Mouse (Mus musculus): ENCODE data around the gene Ttpal. TPM values are rescaled to one million over a fixed set of nuclear protein-coding genes. Genes with fewer than 3 reads are reported as not detected.
A peak's percentile ranks its signal among the peaks of the same experiment; 100 is the strongest.
"Not testable (repeated sequence)": the region's sequence is repeated elsewhere in the genome, so short reads cannot be mapped to it uniquely, and the experiment has no call there.

The Ttpal gene
- polyA plus RNA-seq, 1 experiment, result 57.9 TPM

- TF ChIP-seq POLR2A (IDR thresholded peaks at IDR 0.05; ENCODE audit: low read depth, low read length), result peak; percentile 99
- TF ChIP-seq CTCF (IDR thresholded peaks at IDR 0.05; ENCODE audit: extremely low read depth, insufficient read depth, insufficient read length, insufficient replicate concordance), result no peak
- Histone ChIP-seq H3K27me3 (ENCODE audit: control insufficient read depth, insufficient read depth, low read length) (no peaks in the 10 kb centered on the region), H3K4me1 (ENCODE audit: control insufficient read depth, insufficient read depth, insufficient read length) (peaks cover 11% of the 10 kb centered on the region), H3K4me3 (ENCODE audit: extremely low read depth, insufficient read depth, insufficient read length) (peak within 1 kb of the TSS; percentile 94), H3K27ac (ENCODE audit: insufficient read depth, low read length) (peak within 1 kb of the TSS; percentile 100), H3K36me3 (ENCODE audit: control insufficient read depth, insufficient read depth, low read length) (peaks cover 18% of the 10 kb centered on the region)
- DNase-seq (ENCODE audit: low read depth in 1 of 2, low spot score in 2 of 2), result peak; percentile 97 to 100
- WGBS, result under 1% methylated on average over 74 of the region's 74 CpGs
These were observed 42.7 kb downstream of the Ttpal start, which contains the start of gene Serinc3 for GRCm38 (mm10) chr2:163644575-163645385. Gene Serinc3 (minus strand): TSS chr2:163645131.

GRCm38 (mm10) chr2:163645700-163646460, 43.8 kb downstream of the Ttpal start:
- peak in 1 of 2 experiments; percentile 49 for DNase-seq (ENCODE audit: low read depth in 1 of 2, low spot score in 2 of 2)
- peak overlapping the region; percentile 89 for H3K27ac ChIP-seq (ENCODE audit: insufficient read depth, low read length)
- H3K4me1 ChIP-seq (ENCODE audit: control insufficient read depth, insufficient read depth, insufficient read length), result peaks cover 8% of the 10 kb centered on the region
- WGBS, result 36% methylated on average over 11 of the region's 11 CpGs
- peak overlapping the region; percentile 47; the same call in 1 of the 2 replicates for H3K4me3 ChIP-seq (ENCODE audit: extremely low read depth, insufficient read depth, insufficient read length)
- H3K27me3 ChIP-seq (ENCODE audit: control insufficient read depth, insufficient read depth, low read length), result no peaks in the 10 kb centered on the region
- no peak for TF ChIP-seq CTCF (IDR thresholded peaks at IDR 0.05; ENCODE audit: extremely low read depth, insufficient read depth, insufficient read length, insufficient replicate concordance)
- TF ChIP-seq POLR2A (IDR thresholded peaks at IDR 0.05; ENCODE audit: low read depth, low read length), result no peak
- peaks cover 16% of the 10 kb centered on the region for H3K36me3 ChIP-seq (ENCODE audit: control insufficient read depth, insufficient read depth, low read length)

DNA sequence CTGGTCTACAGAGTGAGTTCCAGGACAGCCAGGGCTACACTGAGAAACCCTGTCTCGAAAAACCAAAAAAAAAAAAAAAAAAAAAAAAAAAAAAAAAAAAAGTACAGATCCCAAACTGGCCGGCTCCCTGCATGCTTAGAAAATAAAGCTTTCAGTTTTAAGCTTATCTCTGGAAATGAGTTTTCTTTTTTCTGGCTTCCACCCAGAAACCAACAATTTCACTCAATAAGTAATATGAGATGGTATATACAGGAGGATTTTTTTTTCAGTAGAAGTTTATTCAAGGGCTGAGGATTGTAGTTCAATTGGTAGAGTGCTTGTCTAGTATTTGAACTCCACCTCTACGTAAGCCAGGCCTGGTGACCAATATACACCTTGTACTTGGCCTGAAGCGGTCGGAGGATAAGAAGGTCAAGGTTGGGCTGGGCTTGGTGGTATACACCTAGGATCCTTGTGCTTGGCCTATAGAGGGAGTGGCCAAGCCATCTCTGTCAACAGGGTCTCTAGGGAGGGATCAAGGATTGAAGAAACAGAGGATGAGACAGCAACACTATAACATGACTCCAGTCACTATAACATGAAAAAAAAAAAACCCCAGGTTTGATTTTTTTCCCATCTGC, 44.5 kb downstream of the Ttpal start:
- H3K27ac ChIP-seq (ENCODE audit: insufficient read depth, low read length), result peak overlapping the region; percentile 89; the same call in 1 of the 2 replicates
- TF ChIP-seq CTCF (IDR thresholded peaks at IDR 0.05; ENCODE audit: extremely low read depth, insufficient read depth, insufficient read length, insufficient replicate concordance) (no peak), POLR2A (IDR thresholded peaks at IDR 0.05; ENCODE audit: low read depth, low read length) (no peak)
- WGBS, result 77% methylated on average over 5 of the region's 5 CpGs
- peaks cover 4% of the 10 kb centered on the region; the same call in 1 of the 2 replicates for H3K4me1 ChIP-seq (ENCODE audit: control insufficient read depth, insufficient read depth, insufficient read length)
- no peak for DNase-seq (ENCODE audit: low read depth in 1 of 2, low spot score in 2 of 2)
- H3K36me3 ChIP-seq (ENCODE audit: control insufficient read depth, insufficient read depth, low read length), result peaks cover 12% of the 10 kb centered on the region
- no peaks in the 10 kb centered on the region for H3K27me3 ChIP-seq (ENCODE audit: control insufficient read depth, insufficient read depth, low read length)
- H3K4me3 ChIP-seq (ENCODE audit: extremely low read depth, insufficient read depth, insufficient read length), result no peak overlapping the region

- not testable (repeated sequence) for H3K27me3 ChIP-seq (ENCODE audit: control insufficient read depth, insufficient read depth, low read length); H3K4me1 ChIP-seq (ENCODE audit: control insufficient read depth, insufficient read depth, insufficient read length); DNase-seq (ENCODE audit: low read depth in 1 of 2, low spot score in 2 of 2); H3K36me3 ChIP-seq (ENCODE audit: control insufficient read depth, insufficient read depth, low read length); H3K4me3 ChIP-seq (ENCODE audit: extremely low read depth, insufficient read depth, insufficient read length); H3K27ac ChIP-seq (ENCODE audit: insufficient read depth, low read length)
- WGBS, result 98% methylated on average over 9 of the region's 12 CpGs
These were observed 53.6 kb downstream of the Ttpal start for GRCm38 (mm10) chr2:163655699-163656098.

- H3K27me3 ChIP-seq (ENCODE audit: control insufficient read depth, insufficient read depth, low read length), result no peaks in the 10 kb centered on the region
- H3K4me3 ChIP-seq (ENCODE audit: extremely low read depth, insufficient read depth, insufficient read length), result no peak overlapping the region
- TF ChIP-seq CTCF (IDR thresholded peaks at IDR 0.05; ENCODE audit: extremely low read depth, insufficient read depth, insufficient read length, insufficient replicate concordance) (no peak), POLR2A (IDR thresholded peaks at IDR 0.05; ENCODE audit: low read depth, low read length) (no peak)
- H3K4me1 ChIP-seq (ENCODE audit: control insufficient read depth, insufficient read depth, insufficient read length), result peaks cover 15% of the 10 kb centered on the region; the same call in 1 of the 2 replicates
- no peak overlapping the region for H3K27ac ChIP-seq (ENCODE audit: insufficient read depth, low read length)
- DNase-seq (ENCODE audit: low read depth in 1 of 2, low spot score in 2 of 2), result no peak
- H3K36me3 ChIP-seq (ENCODE audit: control insufficient read depth, insufficient read depth, low read length), result peaks cover 1% of the 10 kb centered on the region; the same call in 1 of the 2 replicates
- WGBS, result 86% methylated on average over 2 of the region's 2 CpGs
These were observed 55.4 kb downstream of the Ttpal start for GRCm38 (mm10) chr2:163657486-163657885.

DNA sequence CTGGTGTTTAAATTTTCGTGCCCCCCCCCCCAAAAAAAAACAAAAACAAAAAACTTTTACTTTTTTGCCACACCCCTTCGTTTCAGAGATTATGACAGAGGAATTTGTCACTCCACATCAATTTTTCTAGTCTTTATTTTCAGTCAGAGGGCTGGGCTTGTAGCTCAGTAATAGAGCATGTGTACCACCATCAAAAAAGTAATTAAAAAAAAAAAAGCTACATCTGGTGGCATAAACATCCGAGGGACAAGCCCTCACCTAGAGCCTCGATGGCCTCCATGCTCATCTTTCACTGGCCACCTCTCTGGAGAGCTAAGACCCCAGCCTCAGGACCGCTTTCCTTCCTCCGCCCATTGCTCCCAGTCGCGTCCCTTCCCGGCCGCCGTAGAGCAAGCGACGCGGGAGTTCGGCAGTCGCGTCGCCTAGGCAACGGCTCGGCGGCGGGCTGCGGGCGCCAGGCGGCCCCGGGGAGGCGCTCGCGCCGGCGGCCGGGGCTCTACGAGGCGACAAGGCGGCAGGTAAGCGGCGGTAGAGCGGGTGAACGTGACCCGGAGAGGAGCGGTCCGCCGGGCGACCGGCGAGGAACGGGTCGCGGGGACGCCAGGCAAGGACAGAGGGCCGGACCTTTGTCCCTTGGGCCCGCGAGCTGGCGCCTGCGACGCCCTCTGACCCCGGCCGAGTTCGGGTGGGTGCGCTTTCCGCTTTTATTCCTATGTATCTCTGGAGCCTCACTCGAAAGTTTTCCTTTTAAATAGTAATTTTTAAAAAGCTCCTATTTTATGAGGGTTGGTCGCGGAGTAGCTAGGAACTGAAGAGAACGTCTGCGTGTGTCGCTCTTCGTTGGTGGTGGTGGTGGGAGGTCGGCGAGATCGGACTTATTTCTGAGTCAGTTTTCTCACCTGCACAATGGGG, 56.1 kb downstream of the Ttpal start, which contains the start of gene Pkig:
Pkig (plus strand) TSS at position 412 of the 912 bp plus-strand sequence.
- Histone ChIP-seq H3K4me3 (ENCODE audit: extremely low read depth, insufficient read depth, insufficient read length) (peak within 1 kb of the TSS; percentile 94), H3K27ac (ENCODE audit: insufficient read depth, low read length) (peak within 1 kb of the TSS; percentile 95), H3K36me3 (ENCODE audit: control insufficient read depth, insufficient read depth, low read length) (peaks cover 1% of the 10 kb centered on the region; the same call in 1 of the 2 replicates), H3K27me3 (ENCODE audit: control insufficient read depth, insufficient read depth, low read length) (no peaks in the 10 kb centered on the region), H3K4me1 (ENCODE audit: control insufficient read depth, insufficient read depth, insufficient read length) (peaks cover 15% of the 10 kb centered on the region; the same call in 1 of the 2 replicates)
- TF ChIP-seq POLR2A (IDR thresholded peaks at IDR 0.05; ENCODE audit: low read depth, low read length) (peak; percentile 33), CTCF (IDR thresholded peaks at IDR 0.05; ENCODE audit: extremely low read depth, insufficient read depth, insufficient read length, insufficient replicate concordance) (no peak)
- DNase-seq (ENCODE audit: low read depth in 1 of 2, low spot score in 2 of 2), result peak; percentile 55 to 86
- WGBS, result 1% methylated on average over 70 of the region's 71 CpGs

All from spleen, adult 2 months (tissue).